Mouse (Mus musculus): Measurements from ENCODE around the gene Kat2a. TPM values are rescaled to one million over a fixed set of nuclear protein-coding genes. Genes with fewer than 3 reads are reported as not detected.

The Kat2a gene
- total and polyA plus RNA-seq, 3 experiments: 59.6 to 143 (median 63.7) TPM

- Histone ChIP-seq H3K9ac (ENCODE audit: control insufficient read depth, low read depth, low read length, poor library complexity, severe bottlenecking) (peak overlapping the region; percentile 82), H3K79me2 (ENCODE audit: control insufficient read depth, insufficient read depth, low read length, poor library complexity) (peaks cover 40% of the 10 kb centered on the region), H3K4me1 (ENCODE audit: control insufficient read depth in 1 of 2, insufficient read depth in 2 of 2, low read length in 2 of 2) (peaks cover 2 to 21% of the 10 kb centered on the region in 2 experiments; a peak in 3 of 4 replicates), H3K27ac (ENCODE audit: control insufficient read depth, low read depth, low read length) (peak overlapping the region; percentile 74; the same call in 1 of the 2 replicates), H3K4me3 (ENCODE audit: control insufficient read depth in 1 of 2, insufficient read depth in 1 of 2, low read depth in 2 of 2, low read length in 2 of 2) (peak overlapping the region; percentile 61 to 74), H3K36me3 (ENCODE audit: control insufficient read depth in 1 of 2, insufficient read depth in 2 of 2, low read length in 2 of 2) (peaks cover 0 to 20% of the 10 kb centered on the region in 2 experiments; a peak in 3 of 4 replicates), H3K27me3 (ENCODE audit: control insufficient read depth in 1 of 2, insufficient read depth in 2 of 2, low read length in 2 of 2) (no peaks in the 10 kb centered on the region), H3K9me3 (replicated peaks; ENCODE audit: insufficient read depth, low read length) (no peaks in the 10 kb centered on the region)
- peak; percentile 52 for DNase-seq (ENCODE audit: low read depth, low spot score)
- TF ChIP-seq CHD2 (IDR thresholded peaks at IDR 0.05; ENCODE audit: low read length) (no peak), SMC3 (IDR thresholded peaks at IDR 0.05; ENCODE audit: low read depth, low read length) (0 out of 2 replicates have a peak, but pooled peaks have one; percentile 1), ZNF384 (IDR thresholded peaks at IDR 0.05; ENCODE audit: low read depth, low read length) (peak; percentile 6; the same call in 1 of the 2 replicates), MAX (IDR thresholded peaks at IDR 0.05; ENCODE audit: low read length) (peak; percentile 4; the same call in 1 of the 2 replicates)
Observed at GRCm38 (mm10) chr11:100738749-100739148, 26.5 kb upstream of the Kat2a start.

GRCm38 (mm10) chr11:100738066-100738604 is 25.9 kb upstream of the Kat2a start, which contains the start of gene Rab5c:
TSS of gene Rab5c (minus strand) at chr11:100738215.
- H3K4me3 ChIP-seq (ENCODE audit: control insufficient read depth in 1 of 2, insufficient read depth in 1 of 2, low read depth in 2 of 2, low read length in 2 of 2): peak within 1 kb of the TSS; percentile 62 to 96
- peak; percentile 100 for DNase-seq (ENCODE audit: low read depth, low spot score)
- no peaks in the 10 kb centered on the region for H3K27me3 ChIP-seq (ENCODE audit: control insufficient read depth in 1 of 2, insufficient read depth in 2 of 2, low read length in 2 of 2)
- H3K36me3 ChIP-seq (ENCODE audit: control insufficient read depth in 1 of 2, insufficient read depth in 2 of 2, low read length in 2 of 2): peaks cover 0 to 24% of the 10 kb centered on the region in 2 experiments; a peak in 3 of 4 replicates
- H3K27ac ChIP-seq (ENCODE audit: control insufficient read depth, low read depth, low read length): peak within 1 kb of the TSS; percentile 93
- peaks cover 45% of the 10 kb centered on the region for H3K79me2 ChIP-seq (ENCODE audit: control insufficient read depth, insufficient read depth, low read length, poor library complexity)
- H3K9me3 ChIP-seq (replicated peaks; ENCODE audit: insufficient read depth, low read length): no peaks in the 10 kb centered on the region
- H3K4me1 ChIP-seq (ENCODE audit: control insufficient read depth in 1 of 2, insufficient read depth in 2 of 2, low read length in 2 of 2): peaks cover 2 to 22% of the 10 kb centered on the region in 2 experiments; a peak in 3 of 4 replicates
- H3K9ac ChIP-seq (ENCODE audit: control insufficient read depth, low read depth, low read length, poor library complexity, severe bottlenecking): peak within 1 kb of the TSS; percentile 95
- peak; percentile 40 for TF ChIP-seq TAL1 (IDR thresholded peaks at IDR 0.05; ENCODE audit: low read length)
- peak; percentile 96 for TF ChIP-seq E2F4 (IDR thresholded peaks at IDR 0.05; ENCODE audit: borderline replicate concordance, low read depth, low read length)
- TF ChIP-seq CTCF (IDR thresholded peaks at IDR 0.05 in 2 of 3, conservative IDR thresholded peaks at IDR 0.05 in 1 of 3; ENCODE audit: control insufficient read depth in 1 of 3, insufficient read depth in 1 of 3, low read depth in 2 of 3, low read length in 3 of 3, poor library complexity in 1 of 3, severe bottlenecking in 1 of 3): 0 out of 6 replicates have a peak, but pooled peaks of 1 of the 3 experiments have one; percentile 2
- peak in 1 of 2 experiments; percentile 38; a peak in 1 of 4 replicates for TF ChIP-seq EP300 (IDR thresholded peaks at IDR 0.05; ENCODE audit: low read depth in 1 of 2, low read length in 2 of 2)
- peak; percentile 95 for TF ChIP-seq ZMIZ1 (IDR thresholded peaks at IDR 0.05; ENCODE audit: low read depth, low read length)
- TF ChIP-seq USF2 (IDR thresholded peaks at IDR 0.05; ENCODE audit: borderline replicate concordance in 1 of 2, insufficient read depth in 1 of 2, low read depth in 1 of 2, low read length in 2 of 2): no peak
- no peak for TF ChIP-seq BHLHE40 (IDR thresholded peaks at IDR 0.05; ENCODE audit: borderline replicate concordance, low read depth, low read length)
- TF ChIP-seq ZNF384 (IDR thresholded peaks at IDR 0.05; ENCODE audit: low read depth, low read length): no peak
- TF ChIP-seq MAX (IDR thresholded peaks at IDR 0.05; ENCODE audit: low read length): peak; percentile 59; the same call in 1 of the 2 replicates
- TF ChIP-seq POLR2AphosphoS2 (IDR thresholded peaks at IDR 0.05; ENCODE audit: low read length): peak; percentile 96
- TF ChIP-seq GATA1 (IDR thresholded peaks at IDR 0.05; ENCODE audit: low read depth, low read length): 0 out of 2 replicates have a peak, but pooled peaks have one; percentile 46
- TF ChIP-seq TCF12 (IDR thresholded peaks at IDR 0.05; ENCODE audit: low read depth, low read length): peak; percentile 74; the same call in 1 of the 2 replicates
- TF ChIP-seq ZKSCAN1 (IDR thresholded peaks at IDR 0.05; ENCODE audit: low read depth, low read length): no peak
- TF ChIP-seq NELFE (IDR thresholded peaks at IDR 0.05; ENCODE audit: low read depth, low read length): peak; percentile 87
- peak; percentile 96 for TF ChIP-seq KAT2A (conservative IDR thresholded peaks at IDR 0.05; ENCODE audit: low read depth, low read length)
- TF ChIP-seq MYB (IDR thresholded peaks at IDR 0.05; ENCODE audit: low read depth, low read length): no peak
- peak; percentile 98 for TF ChIP-seq HCFC1 (IDR thresholded peaks at IDR 0.05; ENCODE audit: low read depth, low read length)
- TF ChIP-seq MXI1 (IDR thresholded peaks at IDR 0.05; ENCODE audit: low read depth, low read length): peak; percentile 89
- TF ChIP-seq GABPA (IDR thresholded peaks at IDR 0.05; ENCODE audit: low read depth, low read length): no peak
- TF ChIP-seq ETS1 (IDR thresholded peaks at IDR 0.05; ENCODE audit: low read depth, low read length): peak; percentile 56; the same call in 1 of the 2 replicates
- TF ChIP-seq CHD1 (IDR thresholded peaks at IDR 0.05; ENCODE audit: low read depth, low read length): no peak
- TF ChIP-seq ZC3H11A (IDR thresholded peaks at IDR 0.05; ENCODE audit: low read depth, low read length): no peak
- TF ChIP-seq SMC3 (IDR thresholded peaks at IDR 0.05; ENCODE audit: low read depth, low read length): 0 out of 2 replicates have a peak, but pooled peaks have one; percentile 5
- peak; percentile 53 for TF ChIP-seq NRF1 (IDR thresholded peaks at IDR 0.05; ENCODE audit: insufficient read depth, low read depth, low read length, poor library complexity, severe bottlenecking)
- no peak; the same call in 1 of the 2 replicates for TF ChIP-seq MEF2A (IDR thresholded peaks at IDR 0.05; ENCODE audit: extremely low read depth, insufficient replicate concordance, low read depth, low read length, poor library complexity, severe bottlenecking)
- no peak; the same call in none of the 2 replicates for TF ChIP-seq TBP (IDR thresholded peaks at IDR 0.05; ENCODE audit: low read depth, low read length)
- TF ChIP-seq MAFK (IDR thresholded peaks at IDR 0.05; ENCODE audit: borderline replicate concordance, low read depth, low read length): no peak

Measured in MEL (cell line).